In genomic region chr10:116654091-116654490, GRCm38 (mm10) we compare ENCODE assay signal across 18 mouse cellular contexts.
DNase-seq lines count a peak whose midpoint lies in the region.
"Had no signal": no experiment of that assay in that cellular context is flagged by ENCODE, and none has a peak within 500 bp of the region (broad histone marks: within the 10 kb centered on the region; RNA-seq: fewer than 3 reads in every experiment).

No protein-coding gene starts in this region.

- H3K9me3 ChIP-seq in midbrain, embryonic 10.5 days (replicated peaks), result no peaks in the 10 kb centered on the region
- H3K9me3 ChIP-seq: embryonic facial prominence, embryonic 13.5 days; forebrain, embryonic 13.5 days; heart, embryonic 10.5 days; hindbrain, embryonic 13.5 days had no signal

- peak; percentile 58 for DNase-seq in cerebellum, adult 11-12 months
- no peak for DNase-seq in cerebellum, postnatal 4 days (ENCODE audit: low spot score in 2 of 2)
- peak; percentile 43 for DNase-seq in R1 (ENCODE audit: low read depth, low spot score)
- peak; percentile 44 for DNase-seq in cerebellum, adult 8-10 months
- peak; percentile 38 to 40 for DNase-seq in cerebellum, postnatal 14 days
- no peak for DNase-seq in kidney, adult 8-10 months
- no peak for DNase-seq in midbrain, embryonic 10.5 days (ENCODE audit: low spot score)
- DNase-seq in urinary bladder, postnatal 10 days (ENCODE audit: low spot score), result no peak
- DNase-seq: adrenal gland, adult 2 months; adrenal gland, postnatal 25 days; gastrocnemius, postnatal 36 days; heart, adult 18-20 months; heart, postnatal 10 days; kidney, adult 11 months had no signal

- H3K4me1 ChIP-seq in midbrain, embryonic 10.5 days, result peaks cover 12% of the 10 kb centered on the region
- H3K4me1 ChIP-seq: forebrain, embryonic 13.5 days; heart, embryonic 10.5 days had no signal

- no peak overlapping the region for H3K4me3 ChIP-seq in midbrain, embryonic 10.5 days
- H3K4me3 ChIP-seq: embryonic facial prominence, embryonic 13.5 days; forebrain, embryonic 13.5 days; heart, embryonic 10.5 days; hindbrain, embryonic 13.5 days had no signal

- no peaks in the 10 kb centered on the region for H3K27me3 ChIP-seq in midbrain, embryonic 10.5 days (ENCODE audit: low read depth, poor library complexity, severe bottlenecking)
- H3K27me3 ChIP-seq: embryonic facial prominence, embryonic 13.5 days; forebrain, embryonic 13.5 days; hindbrain, embryonic 13.5 days had no signal

- H3K27ac ChIP-seq in midbrain, embryonic 10.5 days (replicated peaks), result no peak overlapping the region
- H3K27ac ChIP-seq: embryonic facial prominence, embryonic 13.5 days; heart, embryonic 10.5 days; hindbrain, embryonic 13.5 days had no signal

- no peaks in the 10 kb centered on the region for H3K36me3 ChIP-seq in midbrain, embryonic 10.5 days
- H3K36me3 ChIP-seq: embryonic facial prominence, embryonic 13.5 days; heart, embryonic 10.5 days; hindbrain, embryonic 13.5 days had no signal

- WGBS in midbrain, embryonic 10.5 days, result 93% methylated on average over 14 of the region's 14 CpGs

Comparison
In these comparisons a context has a peak if more than half of its experiments do, and no peak if none do; other contexts are left out.
1. DNase-seq: peak in cerebellum, adult 11-12 months (single experiment), R1 (single experiment), cerebellum, adult 8-10 months (single experiment) and cerebellum, postnatal 14 days (2 of 2); none in cerebellum, postnatal 4 days (0 of 2), kidney, adult 8-10 months (0 of 2), midbrain, embryonic 10.5 days (single experiment) and urinary bladder, postnatal 10 days (single experiment).